Mouse (Mus musculus): Measurements from ENCODE around the gene Ankrd55. TPM values are rescaled to one million over a fixed set of nuclear protein-coding genes. Genes with fewer than 3 reads are reported as not detected.

Ankrd55 gene
- total and polyA plus RNA-seq, 3 experiments: not detected

DNA sequence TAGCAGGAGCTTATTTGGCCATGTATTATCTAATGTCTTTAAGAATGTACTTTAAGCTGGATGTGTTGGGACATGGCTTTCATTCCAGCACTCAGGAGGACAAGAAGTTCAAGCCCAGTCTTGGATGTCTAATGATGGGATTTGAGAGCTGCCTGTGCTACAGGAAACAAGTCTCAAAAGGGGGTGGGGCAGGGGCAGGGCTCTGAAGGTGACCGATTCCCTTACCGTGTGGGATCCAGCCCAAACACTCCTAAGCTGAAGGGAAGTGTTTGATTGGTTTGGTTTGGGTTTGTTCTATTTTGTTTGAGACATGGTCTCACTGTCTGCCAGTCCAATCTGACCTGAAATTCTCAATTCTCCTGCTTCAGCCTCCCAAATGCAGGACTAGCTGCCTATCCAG lies 93.2 kb downstream of the Ankrd55 start:
- Histone ChIP-seq H3K27ac (ENCODE audit: control insufficient read depth, low read depth, low read length) (no peak overlapping the region), H3K9me3 (replicated peaks; ENCODE audit: insufficient read depth, low read length) (no peaks in the 10 kb centered on the region), H3K79me2 (ENCODE audit: control insufficient read depth, insufficient read depth, low read length, poor library complexity) (no peaks in the 10 kb centered on the region), H3K4me1 (ENCODE audit: control insufficient read depth in 1 of 2, insufficient read depth in 2 of 2, low read length in 2 of 2) (no peaks in the 10 kb centered on the region), H3K4me3 (ENCODE audit: control insufficient read depth in 1 of 2, insufficient read depth in 1 of 2, low read depth in 2 of 2, low read length in 2 of 2) (no peak overlapping the region), H3K36me3 (ENCODE audit: control insufficient read depth in 1 of 2, insufficient read depth in 2 of 2, low read length in 2 of 2) (no peaks in the 10 kb centered on the region), H3K27me3 (ENCODE audit: control insufficient read depth in 1 of 2, insufficient read depth in 2 of 2, low read length in 2 of 2) (peaks cover 2 to 4% of the 10 kb centered on the region in 2 experiments; a peak in 2 of 4 replicates), H3K9ac (ENCODE audit: control insufficient read depth, low read depth, low read length, poor library complexity, severe bottlenecking) (no peak overlapping the region)
- no peak for DNase-seq (ENCODE audit: low read depth, low spot score)
- TF ChIP-seq USF2 (IDR thresholded peaks at IDR 0.05; ENCODE audit: borderline replicate concordance in 1 of 2, insufficient read depth in 1 of 2, low read depth in 1 of 2, low read length in 2 of 2): no peak
- no peak for TF ChIP-seq MAX (IDR thresholded peaks at IDR 0.05; ENCODE audit: low read length)
- TF ChIP-seq ELF1 (IDR thresholded peaks at IDR 0.05; ENCODE audit: low read depth, low read length): no peak
- no peak for TF ChIP-seq ZMIZ1 (IDR thresholded peaks at IDR 0.05; ENCODE audit: low read depth, low read length)
- no peak for TF ChIP-seq GABPA (IDR thresholded peaks at IDR 0.05; ENCODE audit: low read depth, low read length)
- no peak for TF ChIP-seq SIN3A (IDR thresholded peaks at IDR 0.05; ENCODE audit: low read length)
- no peak for TF ChIP-seq NRF1 (IDR thresholded peaks at IDR 0.05; ENCODE audit: insufficient read depth, low read depth, low read length, poor library complexity, severe bottlenecking)
- no peak for TF ChIP-seq MAZ (IDR thresholded peaks at IDR 0.05; ENCODE audit: low read depth, low read length)
- TF ChIP-seq EP300 (IDR thresholded peaks at IDR 0.05; ENCODE audit: low read depth in 1 of 2, low read length in 2 of 2): no peak
- no peak for TF ChIP-seq CHD1 (IDR thresholded peaks at IDR 0.05; ENCODE audit: low read depth, low read length)

DNA sequence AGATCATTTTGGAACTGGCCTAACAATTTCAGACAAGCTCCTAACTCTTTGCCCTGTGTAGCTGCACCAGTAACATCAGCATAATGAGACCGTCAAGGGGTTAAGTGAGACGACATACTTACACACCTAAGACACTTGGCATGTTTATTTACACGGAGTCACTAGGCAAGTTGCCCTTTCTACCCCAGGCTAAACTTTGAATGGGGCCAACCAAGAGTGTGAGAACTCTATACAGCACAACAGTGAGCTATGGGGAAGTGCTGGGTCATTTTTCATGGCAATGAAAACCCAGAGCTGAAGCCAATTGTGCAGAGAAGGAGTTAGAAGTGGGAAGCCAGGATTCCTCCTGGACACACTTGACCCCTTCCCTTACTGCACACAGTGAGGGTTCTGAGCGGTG lies 94.2 kb downstream of the Ankrd55 start:
- no peak for DNase-seq (ENCODE audit: low read depth, low spot score)
- no peaks in the 10 kb centered on the region for H3K36me3 ChIP-seq (ENCODE audit: control insufficient read depth in 1 of 2, insufficient read depth in 2 of 2, low read length in 2 of 2)
- H3K27me3 ChIP-seq (ENCODE audit: control insufficient read depth in 1 of 2, insufficient read depth in 2 of 2, low read length in 2 of 2): peaks cover 2 to 4% of the 10 kb centered on the region in 2 experiments; a peak in 2 of 4 replicates
- no peak overlapping the region for H3K4me3 ChIP-seq (ENCODE audit: control insufficient read depth in 1 of 2, insufficient read depth in 1 of 2, low read depth in 2 of 2, low read length in 2 of 2)
- no peak overlapping the region for H3K9ac ChIP-seq (ENCODE audit: control insufficient read depth, low read depth, low read length, poor library complexity, severe bottlenecking)
- no peak overlapping the region for H3K27ac ChIP-seq (ENCODE audit: control insufficient read depth, low read depth, low read length)
- H3K4me1 ChIP-seq (ENCODE audit: control insufficient read depth in 1 of 2, insufficient read depth in 2 of 2, low read length in 2 of 2): no peaks in the 10 kb centered on the region
- no peaks in the 10 kb centered on the region for H3K79me2 ChIP-seq (ENCODE audit: control insufficient read depth, insufficient read depth, low read length, poor library complexity)
- no peaks in the 10 kb centered on the region for H3K9me3 ChIP-seq (replicated peaks; ENCODE audit: insufficient read depth, low read length)
- TF ChIP-seq GABPA (IDR thresholded peaks at IDR 0.05; ENCODE audit: low read depth, low read length) (no peak), MEF2A (IDR thresholded peaks at IDR 0.05; ENCODE audit: extremely low read depth, insufficient replicate concordance, low read depth, low read length, poor library complexity, severe bottlenecking) (no peak), TCF12 (IDR thresholded peaks at IDR 0.05; ENCODE audit: low read depth, low read length) (no peak), ZMIZ1 (IDR thresholded peaks at IDR 0.05; ENCODE audit: low read depth, low read length) (no peak), NRF1 (IDR thresholded peaks at IDR 0.05; ENCODE audit: insufficient read depth, low read depth, low read length, poor library complexity, severe bottlenecking) (no peak), CHD2 (IDR thresholded peaks at IDR 0.05; ENCODE audit: low read length) (no peak), NELFE (IDR thresholded peaks at IDR 0.05; ENCODE audit: low read depth, low read length) (no peak), SIN3A (IDR thresholded peaks at IDR 0.05; ENCODE audit: low read length) (no peak), KAT2A (conservative IDR thresholded peaks at IDR 0.05; ENCODE audit: low read depth, low read length) (no peak), ZC3H11A (IDR thresholded peaks at IDR 0.05; ENCODE audit: low read depth, low read length) (no peak), MYC (IDR thresholded peaks at IDR 0.05; ENCODE audit: low read depth, low read length) (no peak), CTCF (IDR thresholded peaks at IDR 0.05 in 2 of 3, conservative IDR thresholded peaks at IDR 0.05 in 1 of 3; ENCODE audit: control insufficient read depth in 1 of 3, insufficient read depth in 1 of 3, low read depth in 2 of 3, low read length in 3 of 3, poor library complexity in 1 of 3, severe bottlenecking in 1 of 3) (no peak), RAD21 (IDR thresholded peaks at IDR 0.05; ENCODE audit: low read depth, low read length) (no peak), ZKSCAN1 (IDR thresholded peaks at IDR 0.05; ENCODE audit: low read depth, low read length) (no peak), MYB (IDR thresholded peaks at IDR 0.05; ENCODE audit: low read depth, low read length) (no peak)
